Mouse (Mus musculus) G1E-ER4 (cell line): ENCODE measurements around the gene Mief2. TPM values are rescaled to one million over a fixed set of nuclear protein-coding genes. Genes with fewer than 3 reads are reported as not detected.
A peak's percentile ranks its signal among the peaks of the same experiment; 100 is the strongest.

Experiments used
- GATA1 ChIP-seq: IDR thresholded peaks from one replicate; pipeline ENCODE4 v1.8.0; 2012; ENCODE audit warnings: low read length, inconsistent platforms
- polyA plus RNA-seq: library from polyadenylated mRNA; stranded (reverse); fragments of >175 nt; gene quantifications from 2 replicates; pipeline ENCODE4 v1.2.3, GENCODE M21; 2012

The Mief2 gene
- polyA plus RNA-seq: 20.2 and 22.2 TPM in 2 replicates

GRCm38 (mm10) chr11:60728260-60728761 is at the start of gene Mief2:
Gene Mief2 (plus strand): TSS chr11:60728398.
- TF ChIP-seq GATA1: no peak

DNA sequence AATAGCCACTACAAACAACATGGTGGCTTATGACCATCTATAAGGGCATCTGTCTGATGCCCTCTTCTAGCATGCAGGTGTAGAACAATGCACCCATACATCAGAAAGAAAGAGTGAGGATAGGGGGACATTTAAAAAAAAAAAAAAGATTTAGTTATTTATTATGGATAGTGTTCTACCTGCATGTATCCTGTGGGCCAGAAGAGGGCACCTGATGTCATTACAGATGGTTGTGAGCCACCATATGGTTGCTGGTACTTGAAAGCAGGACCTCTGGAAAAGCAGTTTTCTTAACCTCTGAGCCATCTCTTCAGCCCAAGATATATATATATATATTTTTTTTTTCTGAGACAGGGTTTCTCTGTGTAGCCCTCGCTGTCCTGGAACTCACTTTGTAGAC is 32.0 kb upstream of the Mief2 start:
- TF ChIP-seq GATA1: no peak

DNA sequence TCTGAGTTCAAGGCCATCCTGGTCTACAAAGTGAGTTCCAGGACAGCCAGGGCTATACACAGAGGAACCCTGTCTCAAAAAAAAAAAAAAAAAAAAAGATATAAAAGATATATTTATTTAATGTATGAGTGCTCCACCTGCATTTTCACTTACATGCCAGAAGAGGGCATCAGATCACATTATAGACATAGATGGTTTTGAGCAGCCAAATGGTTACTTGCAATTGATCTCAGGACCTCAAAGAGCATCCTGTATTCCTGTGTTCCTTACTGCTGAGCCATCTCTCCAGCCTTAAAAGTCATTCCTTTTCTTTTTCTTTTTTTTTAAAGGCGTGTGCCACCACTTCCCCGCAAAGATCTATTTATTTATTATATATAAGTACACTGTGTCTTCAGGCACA is 30.6 kb upstream of the Mief2 start:
- TF ChIP-seq GATA1: no peak

DNA sequence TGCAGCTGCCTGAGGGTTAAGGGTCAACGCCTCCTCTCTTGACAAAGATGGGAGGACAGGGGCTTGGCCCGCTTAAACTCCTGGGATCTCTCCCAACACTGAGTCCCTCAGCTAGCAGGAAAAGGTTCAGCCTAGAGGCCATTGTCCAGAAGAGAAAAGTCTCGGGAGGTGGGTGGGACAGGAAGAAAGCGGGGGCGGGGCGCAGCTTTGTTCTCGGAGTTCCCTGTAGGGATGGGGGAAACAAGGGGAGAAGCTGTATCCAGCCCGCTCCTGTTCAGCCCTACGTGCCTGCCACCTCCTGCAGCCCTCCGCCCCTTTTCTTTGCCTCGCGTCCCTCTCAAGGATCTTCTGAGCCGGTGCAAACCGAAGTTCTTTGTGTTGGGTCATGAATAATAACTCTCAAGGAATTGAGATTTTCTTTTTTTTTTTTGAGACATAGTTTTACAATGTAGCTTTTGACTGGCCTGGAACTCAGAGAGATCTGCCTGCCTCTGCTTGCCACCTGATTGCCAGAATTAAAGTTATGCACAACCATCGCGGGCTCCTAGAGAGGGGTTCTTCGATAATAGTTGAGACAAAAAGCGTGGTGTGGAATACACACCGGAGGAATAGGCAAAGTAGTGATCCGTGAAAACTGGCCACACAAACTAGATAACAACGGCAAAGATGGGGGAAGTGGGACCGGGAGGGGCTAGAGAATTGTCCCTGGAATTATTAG is 29.2 kb upstream of the Mief2 start:
- TF ChIP-seq GATA1: no peak

- no peak for TF ChIP-seq GATA1
Measured at GRCm38 (mm10) chr11:60699524-60700075, 28.6 kb upstream of the Mief2 start, which contains the start of gene Llgl1. Gene Llgl1 (plus strand): TSS chr11:60699723.

DNA sequence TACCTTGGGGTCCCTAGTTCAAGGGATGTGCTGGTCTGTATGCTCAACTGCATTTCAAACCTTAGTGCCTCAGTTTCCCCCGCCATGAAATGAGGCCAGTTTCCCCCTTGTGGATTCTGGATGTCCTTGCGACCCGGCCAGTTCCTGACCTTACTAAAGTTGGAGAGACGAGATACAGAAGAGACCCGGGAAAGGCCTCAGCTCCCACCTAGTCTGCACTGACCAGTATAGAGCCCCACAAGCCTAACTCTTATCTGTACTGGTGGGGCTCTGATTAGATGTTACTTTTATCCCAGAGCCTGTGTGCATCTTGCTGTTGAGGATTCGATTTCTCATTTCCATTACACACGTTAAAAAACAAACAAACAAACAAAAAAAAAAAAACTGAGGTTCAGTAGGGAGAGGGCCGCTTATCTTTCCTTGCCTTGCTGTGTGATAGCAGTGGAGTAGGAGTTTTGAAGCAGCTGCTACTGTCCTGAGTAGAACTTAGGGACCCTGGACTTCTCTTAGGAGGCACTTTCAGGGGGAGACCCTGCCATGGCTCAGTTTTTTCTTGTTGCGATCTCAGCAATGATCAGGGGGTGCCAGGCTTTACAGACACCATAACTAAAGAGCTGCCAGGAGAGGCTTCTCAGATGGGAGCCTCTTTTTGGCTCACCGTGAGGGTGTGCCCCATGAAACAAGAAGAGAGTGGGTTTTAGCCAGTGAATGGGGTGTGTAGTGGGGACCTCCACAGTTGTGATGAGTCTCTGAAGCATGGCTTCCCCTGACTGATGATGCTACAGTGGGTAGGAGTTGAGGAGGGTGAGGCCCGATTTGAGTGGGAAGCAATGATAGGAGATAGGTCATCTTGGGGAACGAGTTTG is 27.6 kb upstream of the Mief2 start:
- peak; percentile 18 for TF ChIP-seq GATA1

- TF ChIP-seq GATA1: no peak
Measured at GRCm38 (mm10) chr11:60701611-60702010, 26.6 kb upstream of the Mief2 start.

- TF ChIP-seq GATA1: no peak
Measured at GRCm38 (mm10) chr11:60703131-60703530, 25.1 kb upstream of the Mief2 start.

GRCm38 (mm10) chr11:60704023-60704880 is 23.9 kb upstream of the Mief2 start:
- no peak for TF ChIP-seq GATA1

- TF ChIP-seq GATA1: no peak
Measured at GRCm38 (mm10) chr11:60705255-60705654, 22.9 kb upstream of the Mief2 start.

DNA sequence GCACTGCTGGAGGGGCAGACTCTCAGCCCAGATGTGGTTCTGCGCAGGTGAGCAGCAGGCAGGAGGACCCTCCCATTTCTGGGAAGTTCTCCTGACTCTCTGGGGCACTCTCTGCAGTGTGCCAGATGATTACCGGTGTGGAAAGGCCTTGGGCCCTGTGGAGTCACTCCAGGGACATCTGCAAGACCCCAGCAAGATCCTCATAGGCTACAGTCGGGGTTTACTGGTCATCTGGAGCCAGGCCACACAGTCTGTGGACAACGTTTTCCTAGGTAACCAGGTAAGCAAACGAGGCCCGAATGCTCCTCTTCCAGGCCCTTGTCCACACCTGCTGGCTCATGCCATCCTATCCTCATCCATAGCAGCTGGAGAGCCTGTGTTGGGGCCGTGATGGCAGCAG is 22.1 kb upstream of the Mief2 start:
- TF ChIP-seq GATA1: no peak

- no peak for TF ChIP-seq GATA1
Measured at GRCm38 (mm10) chr11:60706696-60707480, 21.3 kb upstream of the Mief2 start.

DNA sequence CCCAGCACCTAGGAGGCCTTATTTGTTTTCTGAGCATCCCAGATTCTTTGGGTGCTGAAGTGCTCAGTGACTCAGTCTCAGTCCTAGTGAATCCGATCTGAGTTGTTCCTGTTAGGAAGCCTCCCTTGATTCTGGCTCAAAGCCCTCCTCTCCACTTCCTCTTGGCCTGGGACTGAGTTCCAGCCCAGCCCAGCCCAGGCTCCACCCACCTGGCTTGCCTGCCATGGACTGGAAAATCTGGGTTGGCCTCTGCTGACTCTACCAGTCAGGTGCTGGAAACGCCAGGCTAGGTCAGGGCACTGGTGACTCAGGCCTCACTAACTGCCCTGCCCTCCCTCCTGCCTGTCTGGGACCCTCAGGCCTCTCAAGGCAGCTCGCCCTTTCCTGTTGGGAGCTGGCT is 20.5 kb upstream of the Mief2 start:
- TF ChIP-seq GATA1: no peak

DNA sequence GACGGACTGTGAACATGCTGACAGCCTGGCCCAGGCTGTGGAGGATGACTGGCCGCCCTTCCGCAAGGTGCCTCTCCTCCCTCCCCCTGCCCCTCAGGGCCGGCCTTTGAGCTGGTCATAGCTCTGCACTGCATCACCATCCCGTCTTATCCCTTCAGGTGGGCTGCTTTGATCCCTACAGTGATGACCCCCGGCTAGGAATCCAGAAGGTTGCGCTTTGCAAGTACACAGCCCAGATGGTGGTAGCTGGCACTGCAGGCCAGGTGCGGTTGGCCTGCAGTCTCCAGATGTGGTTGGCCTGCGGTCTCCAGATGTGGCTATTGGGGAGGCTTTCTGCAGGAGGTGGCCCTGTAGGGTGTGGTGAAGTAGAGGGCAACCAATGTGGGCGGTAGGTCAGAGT is 19.6 kb upstream of the Mief2 start:
- TF ChIP-seq GATA1: no peak
